Mouse (Mus musculus): ENCODE measurements around the gene Cpn2.

Cpn2 gene

DNA sequence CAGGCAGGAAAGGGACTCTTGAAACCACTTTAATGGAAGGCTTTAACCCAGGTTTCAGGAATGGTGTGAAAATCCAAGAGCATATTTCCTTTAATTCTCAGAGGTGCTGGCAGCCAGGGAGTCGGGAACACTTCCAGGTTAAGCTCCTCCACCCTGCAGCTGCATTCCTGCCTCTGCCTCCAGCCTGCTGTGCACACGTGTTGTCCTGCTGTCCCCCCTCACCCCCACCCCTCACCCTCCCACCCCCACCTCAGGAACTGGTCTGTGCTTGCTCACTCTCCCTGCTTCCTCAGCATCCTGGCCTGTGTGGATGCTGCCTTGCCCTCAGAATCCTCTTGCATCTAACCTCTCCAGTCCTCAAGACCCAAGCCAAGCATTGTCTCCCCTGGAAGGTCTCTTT, 25.7 kb downstream of the Cpn2 start:
- no peak for DNase-seq (ENCODE audit: low read depth, low spot score)

DNA sequence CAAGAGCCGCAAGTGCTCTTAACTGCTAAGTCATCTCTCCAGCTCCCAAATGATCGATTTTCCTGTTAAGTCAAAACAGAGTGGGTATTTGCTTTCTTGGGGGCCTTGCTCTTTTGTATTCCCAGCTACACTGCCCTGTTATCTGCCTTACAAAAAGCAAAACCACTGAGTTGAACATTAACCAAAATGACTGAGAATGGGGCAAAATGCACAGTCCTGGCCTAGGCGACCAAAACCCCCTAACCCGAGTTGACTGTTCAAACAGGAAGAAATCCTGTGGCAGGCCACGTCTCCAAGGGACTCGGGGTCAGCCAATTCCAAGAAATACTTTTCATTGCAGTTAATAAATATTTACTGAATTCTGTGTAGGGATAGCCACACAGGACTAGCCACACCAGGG, 28.5 kb downstream of the Cpn2 start:
- DNase-seq (ENCODE audit: low read depth, low spot score): no peak

DNA sequence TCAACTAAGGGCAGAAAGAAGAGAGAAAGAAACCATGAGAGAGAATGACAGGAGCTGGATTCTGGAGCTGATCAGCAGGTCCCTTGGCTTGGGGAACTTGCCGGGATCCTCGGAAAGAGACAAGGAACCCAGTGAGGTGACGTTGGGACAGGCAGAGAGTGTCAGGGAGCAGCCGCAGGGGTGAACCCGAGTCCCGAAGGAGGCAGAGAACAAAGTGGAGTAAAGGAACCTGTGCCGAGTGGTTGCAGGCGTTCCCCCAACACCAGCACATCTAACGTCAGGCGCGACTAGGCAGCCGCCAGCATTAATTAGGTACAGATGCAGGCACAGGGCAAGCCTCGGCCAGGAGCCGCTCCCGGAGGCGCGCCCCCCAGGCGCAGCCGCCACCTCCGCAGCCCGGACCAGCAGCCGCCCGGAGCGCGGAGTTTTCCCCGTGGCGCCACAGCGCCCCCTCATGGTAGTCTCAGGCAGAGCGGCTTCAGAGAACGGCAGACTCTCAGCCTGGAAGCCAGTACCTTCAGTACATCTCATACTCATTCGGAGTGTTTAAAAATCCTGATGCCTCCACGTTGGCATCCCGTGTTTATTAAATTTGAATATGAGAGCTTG, 31.1 kb downstream of the Cpn2 start:
- peak; percentile 90 for DNase-seq (ENCODE audit: low read depth, low spot score)

DNA sequence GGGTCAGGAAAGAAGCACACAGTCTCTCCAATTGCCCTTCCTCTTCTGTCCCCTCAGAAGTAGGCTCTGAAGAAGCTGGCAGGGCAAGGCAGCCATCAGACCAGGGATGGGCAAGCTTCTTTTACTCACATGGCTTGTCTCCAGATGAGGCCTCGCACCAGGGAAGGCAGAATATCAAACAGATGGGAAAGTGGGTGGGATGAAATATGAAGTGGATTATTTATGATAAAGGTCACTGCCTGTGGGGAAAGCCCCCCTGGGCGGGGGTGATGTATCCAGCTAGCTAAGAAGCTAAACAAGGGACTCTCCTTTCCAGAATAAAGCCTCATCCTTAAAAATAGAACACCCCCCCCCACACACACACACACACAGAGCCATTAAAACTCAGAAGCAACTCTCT, 31.7 kb downstream of the Cpn2 start:
- no peak for DNase-seq (ENCODE audit: low read depth, low spot score)

DNA sequence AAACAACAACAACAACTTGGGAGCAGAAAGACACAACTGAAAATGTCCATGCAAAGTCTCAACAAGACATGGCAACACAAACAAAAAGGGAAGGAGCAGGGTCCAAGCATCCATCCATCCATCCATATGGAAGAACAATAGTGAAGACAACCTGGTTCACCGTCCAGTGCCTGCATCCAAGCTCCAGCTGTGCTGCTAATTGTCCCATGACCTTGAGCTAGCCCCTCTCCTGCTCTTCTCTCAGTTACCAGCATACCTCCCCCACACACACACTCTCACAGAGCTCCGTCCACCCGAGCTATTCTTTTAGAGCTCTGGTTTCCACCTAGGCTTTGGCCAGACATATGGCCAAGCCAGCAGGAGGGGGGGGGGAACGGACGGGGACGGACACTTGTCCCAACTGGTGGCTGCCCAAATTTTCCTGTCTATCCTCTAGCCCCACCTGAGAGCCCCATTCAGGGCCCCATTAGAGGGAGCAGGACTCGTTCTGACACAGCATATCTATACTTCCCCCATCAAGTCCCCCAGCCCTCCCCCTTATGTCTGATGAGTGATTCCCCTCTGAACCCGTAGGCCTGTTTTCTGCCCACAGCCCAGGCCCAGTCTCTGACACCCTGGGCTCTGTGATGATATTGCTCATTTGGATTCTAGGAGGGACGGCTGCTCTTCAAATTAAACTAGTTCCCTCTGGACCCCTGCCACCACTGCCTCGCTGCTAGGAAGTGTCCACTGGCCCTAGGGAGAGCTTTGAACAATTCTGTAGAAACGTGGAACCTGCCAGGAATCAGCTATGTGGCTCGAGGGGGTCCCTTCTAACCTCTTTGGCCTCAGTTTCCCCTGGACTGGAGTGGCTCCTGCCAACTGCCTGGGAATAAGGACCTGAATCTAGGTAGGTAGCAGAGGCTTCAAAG, 32.4 kb downstream of the Cpn2 start:
- DNase-seq (ENCODE audit: low read depth, low spot score): no peak

DNA sequence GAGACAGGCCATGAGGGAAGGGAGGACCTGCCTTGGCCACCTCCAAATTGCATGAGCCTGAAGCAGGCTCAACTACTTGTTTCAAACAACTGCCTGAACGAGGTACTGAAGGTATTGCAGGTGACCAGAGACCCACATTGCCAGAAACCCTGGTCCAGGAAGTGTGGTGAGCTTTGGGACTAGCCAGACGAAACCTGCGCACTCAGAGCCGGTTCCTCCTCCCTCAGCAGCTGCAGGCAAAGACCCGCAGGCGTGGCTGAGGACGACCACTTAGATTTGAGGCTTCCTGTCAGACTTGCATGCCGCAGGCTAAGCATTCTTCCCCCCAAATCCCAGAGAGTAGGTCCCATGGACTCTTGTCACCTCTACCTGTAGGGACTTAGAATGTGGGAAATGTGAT, 33.2 kb downstream of the Cpn2 start:
- no peak for DNase-seq (ENCODE audit: low read depth, low spot score)

DNA sequence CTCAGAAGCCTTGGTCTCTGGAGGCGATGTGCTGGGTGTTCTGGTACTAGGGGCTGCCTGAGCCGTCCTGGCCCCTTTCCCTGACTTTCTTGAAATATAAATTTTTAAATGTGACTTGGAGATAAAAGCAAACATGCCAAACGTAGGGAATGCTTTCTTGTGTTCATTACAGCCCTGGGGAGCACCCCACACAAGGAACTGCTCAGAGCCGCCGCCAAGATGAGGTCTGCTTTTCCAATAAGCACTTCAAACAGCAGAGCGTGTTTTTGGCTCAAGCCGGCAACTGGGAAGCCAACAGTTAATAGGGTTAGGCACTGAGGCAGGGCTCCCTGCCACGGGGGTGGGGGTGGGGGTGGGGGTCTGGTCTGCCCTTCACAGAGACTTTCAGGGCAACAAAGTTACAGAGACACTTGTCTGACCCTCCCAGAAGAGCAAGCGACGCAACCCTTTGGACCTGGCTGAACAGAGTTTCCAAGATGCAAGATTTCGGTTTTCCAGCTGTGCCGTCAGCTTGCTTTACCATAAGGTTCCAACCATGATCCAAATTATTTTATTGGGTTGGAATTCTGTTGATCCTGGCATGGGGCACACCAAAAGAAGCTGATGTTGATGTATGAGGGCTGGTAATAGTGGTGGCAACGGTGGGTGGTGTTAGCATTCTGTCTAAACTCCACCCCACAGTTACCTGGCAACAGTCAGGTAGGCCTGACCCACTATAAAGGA, 35.3 kb downstream of the Cpn2 start:
- no peak for DNase-seq (ENCODE audit: low read depth, low spot score)

DNA sequence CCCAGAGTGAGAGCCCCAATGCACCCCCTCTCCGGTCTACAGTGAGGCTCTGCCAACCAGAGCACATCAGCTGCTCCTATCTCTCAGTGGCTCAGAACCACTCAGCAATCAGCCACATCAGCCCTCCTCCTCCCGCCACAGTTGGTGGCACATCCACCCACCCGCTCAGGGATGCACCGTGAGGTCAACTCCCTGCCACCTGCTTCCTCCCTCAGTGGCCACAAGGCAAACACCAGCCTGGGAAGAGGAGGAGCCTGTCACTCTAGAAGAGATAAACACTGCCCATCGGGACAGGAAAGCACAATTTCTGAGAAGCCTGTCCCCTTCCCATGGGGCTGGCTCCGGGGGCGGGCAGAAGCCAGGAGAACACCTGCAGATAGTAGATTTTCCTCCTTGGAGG, 39.9 kb downstream of the Cpn2 start:
- DNase-seq (ENCODE audit: low read depth, low spot score): no peak

DNA sequence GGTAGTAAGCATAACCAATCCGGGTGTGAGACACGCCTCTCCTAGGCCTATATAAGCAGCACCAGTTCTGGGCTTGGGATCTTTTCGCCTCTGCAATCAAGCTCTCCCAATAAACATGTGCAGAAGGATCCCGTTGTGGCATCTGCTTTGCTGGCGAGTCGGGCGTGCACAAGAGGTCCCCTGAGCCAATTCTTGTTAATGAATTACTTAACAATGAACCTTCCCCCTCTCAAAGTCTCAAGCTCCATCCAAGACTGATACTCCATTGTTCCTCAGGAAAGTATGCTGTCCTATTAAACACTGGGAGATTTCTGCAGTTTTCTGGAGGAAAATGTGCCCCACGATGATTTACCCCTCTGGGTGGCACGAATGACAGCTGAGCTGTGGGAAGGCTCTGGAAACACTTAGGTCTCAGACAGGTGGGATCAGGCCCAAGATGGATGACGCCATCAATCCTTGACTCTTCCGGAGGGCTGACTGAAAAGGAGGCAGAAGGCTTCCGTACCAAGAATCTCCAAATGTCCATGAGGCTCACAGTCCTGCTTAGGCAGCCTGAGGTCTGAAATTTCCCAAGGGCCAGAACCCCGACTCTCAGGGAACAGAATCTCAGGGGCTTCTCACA, 46.0 kb downstream of the Cpn2 start:
- DNase-seq (ENCODE audit: low read depth, low spot score): peak; percentile 59

DNA sequence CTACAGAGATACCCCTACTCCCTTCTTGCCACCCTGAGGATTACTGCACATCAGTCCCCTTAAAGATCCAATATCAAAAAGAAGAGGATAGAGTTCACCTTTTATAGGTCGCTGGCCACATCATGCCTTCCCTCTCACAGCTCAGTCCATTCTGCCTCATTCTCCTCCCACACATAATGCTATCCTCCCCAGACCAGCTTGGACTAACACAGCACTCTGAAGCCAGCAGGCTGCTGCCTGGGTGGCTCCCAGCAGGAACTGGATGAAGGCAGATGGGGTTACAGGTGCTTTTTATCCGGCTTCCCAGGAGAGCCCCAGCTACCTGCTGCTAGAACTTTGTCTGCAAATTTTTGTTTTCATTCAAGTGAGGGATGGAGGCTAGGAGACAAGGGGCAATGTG, 51.5 kb downstream of the Cpn2 start:
- DNase-seq (ENCODE audit: low read depth, low spot score): no peak

DNA sequence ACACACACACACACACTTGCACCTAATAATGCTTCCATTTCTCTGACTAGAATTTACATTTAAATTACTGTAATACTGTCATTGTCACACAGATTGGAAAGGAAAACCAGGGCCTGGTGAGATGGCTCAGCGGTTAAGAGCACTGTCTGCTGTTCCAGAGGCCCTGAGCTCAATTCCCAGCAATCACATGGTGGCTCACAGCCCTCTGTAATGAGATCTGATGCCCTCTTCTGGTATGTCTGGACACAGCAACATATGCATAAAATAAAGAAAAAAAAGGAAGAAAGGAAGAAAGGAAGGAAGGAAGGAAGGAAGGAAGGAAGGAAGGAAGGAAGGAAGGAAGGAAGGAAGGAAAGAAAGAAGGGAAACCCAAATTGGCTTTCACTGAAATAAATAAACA, 53.7 kb downstream of the Cpn2 start:
- DNase-seq (ENCODE audit: low read depth, low spot score): no peak

DNA sequence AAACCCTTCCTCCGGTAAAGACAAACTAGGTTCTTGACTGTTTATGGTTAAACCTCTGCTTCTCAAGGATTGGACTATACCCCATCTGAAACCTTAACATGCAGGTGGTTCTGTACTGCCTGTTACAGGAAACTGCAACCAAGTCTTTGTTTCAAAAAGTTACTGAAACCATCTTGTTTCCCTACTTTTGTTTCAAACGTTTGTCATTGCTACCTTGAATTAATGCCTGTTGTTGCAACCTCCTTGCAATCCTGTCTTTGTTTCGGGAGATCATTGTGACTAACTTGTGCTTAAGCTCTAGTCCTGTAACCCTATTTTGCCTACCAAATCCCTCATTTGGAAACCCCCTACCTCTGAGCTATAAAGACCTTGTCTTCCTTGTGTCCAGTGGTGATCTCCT, 55.3 kb downstream of the Cpn2 start:
- no peak for DNase-seq (ENCODE audit: low read depth, low spot score)

DNA sequence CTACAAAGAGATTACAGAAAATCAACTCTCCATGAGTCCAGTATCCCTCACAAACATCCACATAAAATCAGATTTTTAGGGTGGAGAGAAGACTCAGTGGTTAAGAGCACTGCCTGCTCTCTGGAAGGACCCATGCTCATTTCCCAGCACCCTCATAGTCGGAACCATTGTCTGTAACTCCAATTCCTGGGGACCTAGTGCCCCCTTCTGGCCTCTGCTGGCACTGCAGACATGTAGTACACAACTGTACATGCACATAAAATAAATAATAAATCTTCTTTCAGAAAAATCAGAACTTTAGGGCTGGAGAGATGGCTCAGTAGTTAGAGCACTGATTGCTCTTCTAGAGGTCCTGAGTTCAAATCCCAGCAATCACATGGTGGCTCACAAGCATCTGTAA, 58.0 kb downstream of the Cpn2 start:
- no peak for DNase-seq (ENCODE audit: low read depth, low spot score)

DNA sequence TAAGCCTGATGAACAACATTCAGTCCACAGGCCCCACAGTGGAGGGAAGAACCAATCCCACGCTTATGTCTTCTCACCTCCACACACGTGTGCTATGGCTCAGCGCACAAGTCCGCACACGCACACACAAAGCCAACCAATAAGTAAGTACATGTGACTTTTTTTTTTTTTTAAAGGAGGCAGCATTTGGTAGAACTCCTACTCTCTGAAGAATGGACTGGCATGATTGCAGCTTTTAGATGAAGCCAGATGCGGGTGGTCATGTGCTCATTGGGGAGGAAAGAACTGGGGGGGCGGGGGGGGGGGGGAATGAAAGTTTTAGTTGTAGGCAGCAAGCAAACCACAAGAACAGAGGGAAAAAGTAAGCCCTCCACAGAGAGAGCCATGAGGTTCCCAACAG, 59.3 kb downstream of the Cpn2 start:
- no peak for DNase-seq (ENCODE audit: low read depth, low spot score)

DNA sequence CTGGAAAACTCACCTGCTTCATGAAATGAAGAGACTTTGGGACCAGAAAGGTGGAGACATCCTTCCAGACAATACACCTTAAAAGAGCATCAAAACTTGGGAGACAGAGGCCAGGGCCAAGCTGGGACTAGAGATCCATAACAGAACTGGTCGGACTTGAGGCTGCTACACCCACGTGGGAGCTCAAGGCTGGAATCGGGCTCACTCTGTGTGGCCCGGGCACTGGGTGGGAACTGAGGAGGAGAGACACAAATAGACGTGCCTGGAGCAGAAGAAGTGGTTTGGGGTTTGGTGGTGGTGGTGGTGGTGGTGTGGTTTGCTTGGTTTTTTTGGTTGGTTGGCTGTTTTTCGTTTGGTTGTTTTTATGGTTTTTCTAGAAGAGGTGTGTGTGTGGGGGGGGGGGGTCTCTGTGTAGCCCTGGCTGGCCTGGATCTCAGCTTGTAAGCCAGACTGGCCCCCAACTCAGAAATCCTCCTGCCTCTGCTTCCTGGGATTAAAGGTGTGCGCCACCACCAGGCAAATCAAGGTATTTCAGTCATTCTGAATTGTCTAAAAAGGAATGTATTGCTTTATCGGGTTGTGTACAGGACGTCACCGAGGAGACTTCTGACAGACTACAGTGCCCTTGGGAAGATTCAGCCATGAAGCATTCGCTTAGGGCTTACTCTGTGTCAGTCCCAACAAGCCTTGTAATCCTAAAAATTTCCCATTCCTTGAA, 60.0 kb downstream of the Cpn2 start:
- DNase-seq (ENCODE audit: low read depth, low spot score): no peak
